Mouse (Mus musculus) liver, embryonic 15.5 days (tissue): ENCODE measurements around the gene Aacs. TPM values are rescaled to one million over a fixed set of nuclear protein-coding genes. Genes with fewer than 3 reads are reported as not detected.
"Not testable (repeated sequence)": the region's sequence is repeated elsewhere in the genome, so short reads cannot be mapped to it uniquely, and the experiment has no call there.

Experiments
- ATAC-seq: fragments of 200-750 bp; cut with Nextera tagmentation; 2 replicates; pipeline ENCODE4 v1.8.0; 2017; ENCODE audit warnings: moderate number of reproducible peaks, mild to moderate bottlenecking, moderate library complexity; ENCODE audit not compliant: insufficient read depth
- H3K27ac ChIP-seq: fragments of 300-500 bp; sonication (generic); replicated peaks from 2 replicates; pipeline ENCODE4 v1.5.1; 2015; ENCODE audit warnings: mild to moderate bottlenecking, inconsistent platforms
- H3K27me3 ChIP-seq: fragments of 300-500 bp; sonication (generic); 2 replicates; pipeline ENCODE4 v1.6.1; 2015; ENCODE audit warnings: mild to moderate bottlenecking, inconsistent platforms
- H3K36me3 ChIP-seq: fragments of 300-500 bp; sonication (generic); replicated peaks from 2 replicates; pipeline ENCODE4 v1.6.1; 2015; ENCODE audit warnings: moderate library complexity, mild to moderate bottlenecking, inconsistent platforms
- H3K4me1 ChIP-seq: fragments of 300-500 bp; sonication (generic); replicated peaks from 2 replicates; pipeline ENCODE4 v1.6.1; 2015; ENCODE audit warnings: inconsistent platforms
- H3K4me2 ChIP-seq: fragments of 300-500 bp; sonication (generic); 2 replicates; pipeline ENCODE4 v1.6.1; 2015; ENCODE audit warnings: moderate library complexity, mild to moderate bottlenecking, inconsistent platforms
- H3K4me3 ChIP-seq: fragments of 300-500 bp; sonication (generic); replicated peaks from 2 replicates; pipeline ENCODE4 v1.5.1; 2015; ENCODE audit warnings: mild to moderate bottlenecking, inconsistent platforms
- H3K9ac ChIP-seq: fragments of 300-500 bp; sonication (generic); 2 replicates; pipeline ENCODE4 v1.6.1; 2015; ENCODE audit warnings: moderate library complexity, mild to moderate bottlenecking, inconsistent platforms
- H3K9me3 ChIP-seq: fragments of 300-500 bp; sonication (generic); replicated peaks from 2 replicates; pipeline ENCODE4 v1.6.1; 2016; ENCODE audit warnings: inconsistent platforms
- WGBS: fragments of 180-500 bp; shearing (Covaris S2); methylation state at CpG from one replicate; pipeline ENCODE4 v1.1.7; 2015; ENCODE audit warnings: mixed read lengths; ENCODE audit not compliant: insufficient replicate concordance; 5-methylcytosine and 5-hydroxymethylcytosine counted together
- polyA plus RNA-seq: library from polyadenylated mRNA; unstranded; fragments of >200 nt; fragmentation: Nextera tagmentation; extraction: Ambion mirVana; gene quantifications from 2 replicates; pipeline ENCODE4 v1.2.1, GENCODE M21; 2015

The Aacs gene
- polyA plus RNA-seq: 18.7 and 20.1 TPM in 2 replicates

DNA sequence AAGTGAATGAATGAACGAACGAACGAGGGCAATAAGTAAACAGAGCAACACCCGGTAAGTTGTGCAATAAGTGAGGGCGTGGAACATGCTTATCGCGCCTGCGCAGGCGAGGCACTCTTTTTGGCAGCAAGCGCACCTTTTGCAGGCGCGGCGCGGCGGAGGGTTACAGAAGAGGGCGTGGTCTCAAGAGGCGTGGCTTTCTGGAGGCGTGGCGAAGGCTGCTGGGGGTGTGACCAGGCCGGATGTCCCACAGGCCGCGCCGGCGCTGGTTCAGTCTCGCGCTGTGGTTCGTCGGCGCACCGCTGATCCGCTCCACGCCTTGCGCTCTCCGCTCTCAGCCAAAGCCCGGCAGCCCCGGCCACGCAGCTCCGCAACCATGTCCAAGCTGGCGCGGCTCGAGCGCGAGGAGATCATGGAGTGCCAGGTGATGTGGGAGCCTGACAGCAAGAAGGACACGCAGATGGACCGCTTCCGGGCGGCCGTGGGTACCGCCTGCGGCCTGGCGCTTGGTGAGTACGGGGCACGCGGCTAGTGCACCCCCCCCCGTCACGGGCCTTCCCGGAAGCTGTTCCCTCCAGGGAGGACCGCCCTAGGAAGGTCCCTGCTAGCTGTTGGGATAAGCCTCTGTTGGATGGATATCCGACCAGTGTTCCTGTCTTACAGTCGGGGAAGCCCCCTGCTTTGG, at the start of gene Aacs:
TSS of gene Aacs (plus strand) at position 214 of the 685 bp plus-strand sequence.
- under 1% methylated on average over 60 of the region's 60 CpGs for WGBS
- Histone ChIP-seq H3K4me1 (peaks cover 53% of the 10 kb centered on the region), H3K27me3 (no peaks in the 10 kb centered on the region), H3K9me3 (no peaks in the 10 kb centered on the region), H3K4me3 (peak within 1 kb of the TSS; percentile 71), H3K36me3 (no peaks in the 10 kb centered on the region), H3K9ac (peak within 1 kb of the TSS; percentile 75), H3K27ac (peak within 1 kb of the TSS; percentile 88), H3K4me2 (peak within 1 kb of the TSS; percentile 95)
- ATAC-seq: peak; percentile 89

DNA sequence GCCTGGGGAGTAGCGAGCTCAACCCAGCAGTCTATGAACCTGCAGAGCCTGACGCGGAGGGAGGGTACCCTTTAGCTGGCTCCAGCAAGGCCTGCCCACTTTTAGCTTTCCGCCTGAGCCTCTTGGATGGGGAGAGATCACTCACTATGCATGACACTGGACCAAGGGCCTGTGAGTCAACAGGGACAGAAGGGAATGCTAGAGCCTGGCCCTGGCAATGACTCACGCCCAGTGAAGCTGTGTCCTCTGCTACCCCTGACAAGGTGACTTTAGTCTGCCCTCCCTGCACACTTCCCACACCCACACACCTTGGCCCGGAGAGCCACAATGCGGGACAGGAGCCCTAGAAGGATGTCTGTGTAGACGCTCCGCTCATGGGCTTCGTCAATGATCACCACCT, 49.3 kb upstream of the Aacs start:
- 81% methylated on average over 10 of the region's 10 CpGs for WGBS
- Histone ChIP-seq H3K9ac (no peak overlapping the region), H3K9me3 (no peaks in the 10 kb centered on the region), H3K27me3 (no peaks in the 10 kb centered on the region), H3K4me1 (no peaks in the 10 kb centered on the region), H3K4me2 (no peak overlapping the region), H3K4me3 (no peak overlapping the region), H3K27ac (no peak overlapping the region), H3K36me3 (peaks cover 99% of the 10 kb centered on the region)
- no peak for ATAC-seq

DNA sequence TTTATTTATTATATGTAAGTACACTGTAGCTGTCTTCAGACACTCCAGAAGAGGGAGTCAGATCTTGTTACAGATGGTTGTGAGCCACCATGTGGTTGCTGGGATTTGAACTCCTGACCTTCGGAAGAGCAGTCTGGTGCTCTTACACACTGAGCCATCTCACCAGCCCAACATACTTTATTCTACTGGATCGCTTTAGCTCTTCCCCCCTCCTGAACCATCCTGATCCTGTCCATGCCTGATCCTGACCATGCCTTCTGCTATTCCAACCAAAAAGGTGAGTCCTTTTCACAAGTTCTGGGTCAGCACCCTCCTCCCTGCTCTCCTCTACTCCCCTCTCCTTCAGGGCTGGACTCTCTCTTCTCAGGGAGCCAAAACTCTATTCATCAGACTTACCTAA, 43.3 kb upstream of the Aacs start:
- ATAC-seq, H3K9ac ChIP-seq, H3K27ac ChIP-seq, H3K27me3 ChIP-seq, H3K9me3 ChIP-seq: not testable (repeated sequence)
- 80% methylated on average over 2 of the region's 2 CpGs for WGBS
- Histone ChIP-seq H3K4me1 (peaks cover 28% of the 10 kb centered on the region), H3K4me3 (peak overlapping the region; percentile 88; the same call in 1 of the 2 replicates), H3K4me2 (peak overlapping the region; percentile 100), H3K36me3 (peaks cover 42% of the 10 kb centered on the region)

DNA sequence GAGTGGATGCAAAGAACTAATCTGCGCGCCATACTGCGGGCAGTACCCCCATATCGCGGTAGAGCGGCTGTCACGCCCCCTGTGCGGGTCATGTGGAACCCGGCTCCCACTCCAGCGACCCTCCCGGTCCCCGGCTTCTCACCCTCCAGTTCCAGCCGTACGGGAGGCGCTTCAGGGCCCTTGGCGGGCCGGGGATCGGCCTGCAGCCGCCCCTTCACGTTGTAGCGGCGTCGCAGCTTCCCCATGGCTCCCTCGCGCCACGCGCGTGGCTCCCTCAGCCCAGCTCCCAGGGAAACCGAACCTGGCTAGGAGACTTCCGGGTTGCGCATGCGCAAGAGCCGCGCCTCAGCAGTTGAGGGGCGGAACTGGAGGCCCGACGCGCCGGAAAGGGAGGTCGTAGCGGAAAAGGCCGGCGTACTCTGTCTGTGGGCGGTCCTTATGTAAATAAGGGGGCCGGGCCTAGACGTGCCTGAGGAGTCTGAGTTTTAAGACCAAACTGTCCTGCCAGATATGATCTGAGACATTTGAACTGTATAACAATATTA, 41.7 kb upstream of the Aacs start, which contains the start of gene Dhx37:
TSS of gene Dhx37 (minus strand) at position 329 of the 545 bp plus-strand sequence.
- H3K27me3 ChIP-seq: no peaks in the 10 kb centered on the region
- H3K4me1 ChIP-seq: peaks cover 28% of the 10 kb centered on the region
- peak within 1 kb of the TSS; percentile 81 for H3K27ac ChIP-seq
- peak within 1 kb of the TSS; percentile 88 for H3K4me3 ChIP-seq
- peak within 1 kb of the TSS; percentile 100 for H3K4me2 ChIP-seq
- peaks cover 26% of the 10 kb centered on the region for H3K36me3 ChIP-seq
- no peaks in the 10 kb centered on the region for H3K9me3 ChIP-seq
- ATAC-seq: peak; percentile 97
- H3K9ac ChIP-seq: peak within 1 kb of the TSS; percentile 90
- under 1% methylated on average over 46 of the region's 46 CpGs for WGBS

DNA sequence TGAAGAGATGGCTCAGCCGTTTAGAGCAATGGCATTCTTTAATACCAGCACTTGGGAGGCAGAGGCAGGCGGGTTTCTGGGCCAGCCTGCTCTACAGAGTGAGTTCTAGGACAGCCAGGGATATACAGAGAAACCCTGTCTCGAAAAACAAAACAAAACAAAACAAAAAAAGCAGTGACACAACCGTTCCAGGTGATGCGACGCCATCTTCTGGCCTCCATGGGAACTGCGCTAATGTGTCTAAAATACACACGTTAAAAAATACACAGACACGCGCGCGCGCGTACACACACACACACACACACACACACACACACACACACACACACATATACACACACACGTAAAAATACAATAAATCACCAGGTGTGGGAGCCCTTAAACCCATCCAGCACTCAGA, 41.3 kb upstream of the Aacs start:
- Histone ChIP-seq H3K4me1 (peaks cover 33% of the 10 kb centered on the region), H3K4me2 (peak overlapping the region; percentile 100), H3K36me3 (peaks cover 22% of the 10 kb centered on the region), H3K27ac (peak overlapping the region; percentile 81), H3K4me3 (peak overlapping the region; percentile 88)
- not testable (repeated sequence) for ATAC-seq, H3K9ac ChIP-seq, H3K27me3 ChIP-seq, H3K9me3 ChIP-seq
- 50% methylated on average over 15 of the region's 15 CpGs for WGBS

DNA sequence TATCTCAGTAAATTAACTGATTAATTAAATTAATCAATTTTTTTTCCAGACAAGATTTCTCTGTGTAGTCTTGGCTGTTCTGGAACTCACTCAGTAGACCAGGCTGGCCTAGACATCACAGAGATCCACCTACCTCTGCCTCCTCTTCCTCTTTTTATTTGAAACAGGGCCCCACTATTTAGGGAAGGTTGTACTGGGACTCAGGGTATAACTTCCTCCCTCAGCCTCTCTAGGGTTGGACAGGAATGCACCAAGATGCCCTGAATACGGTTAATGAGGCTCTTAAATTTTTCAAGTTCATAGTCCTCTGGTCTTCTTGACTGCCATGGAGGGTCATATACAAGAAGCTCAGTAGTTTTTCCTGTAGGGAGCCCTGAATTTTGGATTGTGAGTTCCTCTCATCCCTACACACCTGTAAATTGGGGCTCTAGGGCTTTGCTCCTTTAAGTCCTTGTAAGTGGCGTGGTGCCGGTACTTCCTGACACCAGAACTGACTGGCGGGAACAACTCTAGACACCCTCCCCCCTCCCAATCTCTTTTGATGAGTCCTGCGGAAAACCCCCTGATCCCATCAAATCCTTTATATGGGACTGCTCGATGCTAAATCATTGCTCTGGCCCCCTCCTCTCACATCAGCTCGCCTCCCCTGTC, 34.9 kb upstream of the Aacs start:
- ATAC-seq: peak; percentile 13; the same call in 1 of the 2 replicates

DNA sequence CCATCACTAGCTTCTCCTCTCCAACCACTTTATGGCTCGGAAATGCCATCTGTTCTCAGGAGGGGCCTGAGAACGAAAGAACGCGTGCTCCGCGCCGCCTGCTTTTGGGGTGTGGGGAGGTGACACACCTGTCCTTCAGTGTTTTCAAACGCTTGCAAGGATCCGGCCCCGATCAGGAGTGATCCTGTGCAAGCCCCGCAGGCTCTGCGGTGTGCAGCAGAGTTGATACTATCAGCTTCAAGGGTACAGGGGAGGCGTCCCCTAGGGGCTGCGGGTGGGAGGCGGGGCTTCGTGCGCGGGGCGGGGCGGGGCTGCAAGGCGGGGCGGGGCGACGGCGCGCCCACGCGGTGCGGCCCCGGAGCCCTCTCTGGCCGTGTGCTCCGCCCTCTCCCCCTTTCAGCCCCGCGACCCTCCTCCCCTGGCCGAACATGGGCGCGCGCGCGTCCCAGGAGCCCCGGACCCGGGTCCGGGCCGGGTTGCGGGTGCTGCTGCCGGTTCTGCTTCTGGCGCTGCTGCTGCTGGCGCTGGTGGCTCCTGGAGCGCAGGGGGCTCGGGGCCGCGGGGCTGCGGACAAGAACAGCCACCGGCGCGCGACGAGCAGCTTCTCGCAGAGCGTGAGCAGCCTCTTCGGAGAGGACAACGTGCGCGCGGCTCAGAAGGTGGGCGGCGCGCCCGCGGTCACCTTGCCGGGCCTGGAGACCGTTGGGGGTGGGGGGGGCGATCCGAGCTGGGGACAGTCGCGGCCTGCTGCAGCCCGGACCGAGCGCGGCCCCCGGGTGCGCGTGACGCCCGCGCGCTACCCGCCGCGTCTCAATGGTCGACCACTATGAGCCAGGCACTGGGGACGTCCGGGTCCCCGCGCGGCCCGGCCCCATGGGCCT, 34.1 kb upstream of the Aacs start, which contains the start of gene Bri3bp:
TSS of gene Bri3bp (plus strand) at position 335 of the 881 bp plus-strand sequence.
- Histone ChIP-seq H3K4me3 (peak within 1 kb of the TSS; percentile 91), H3K4me1 (peaks cover 60% of the 10 kb centered on the region), H3K9me3 (no peaks in the 10 kb centered on the region), H3K4me2 (peak within 1 kb of the TSS; percentile 100), H3K9ac (peak within 1 kb of the TSS; percentile 88), H3K27ac (peak within 1 kb of the TSS; percentile 78), H3K27me3 (no peaks in the 10 kb centered on the region), H3K36me3 (0 out of 2 replicates have a peak, but pooled peaks cover 7% of the 10 kb centered on the region)
- under 1% methylated on average over 96 of the region's 97 CpGs for WGBS
- ATAC-seq: peak; percentile 88

More for the DNA sequence above, 34.9 kb upstream of the Aacs start:
- H3K9me3 ChIP-seq: no peaks in the 10 kb centered on the region
- 0 out of 2 replicates have a peak, but pooled peaks cover 7% of the 10 kb centered on the region for H3K36me3 ChIP-seq
- H3K27me3 ChIP-seq: no peaks in the 10 kb centered on the region
- H3K27ac ChIP-seq: peak overlapping the region; percentile 64
- WGBS: 2% methylated on average over 7 of the region's 7 CpGs
- peak overlapping the region; percentile 88 for H3K9ac ChIP-seq
- H3K4me1 ChIP-seq: peaks cover 53% of the 10 kb centered on the region
- peak overlapping the region; percentile 91 for H3K4me3 ChIP-seq
- H3K4me2 ChIP-seq: peak overlapping the region; percentile 100

DNA sequence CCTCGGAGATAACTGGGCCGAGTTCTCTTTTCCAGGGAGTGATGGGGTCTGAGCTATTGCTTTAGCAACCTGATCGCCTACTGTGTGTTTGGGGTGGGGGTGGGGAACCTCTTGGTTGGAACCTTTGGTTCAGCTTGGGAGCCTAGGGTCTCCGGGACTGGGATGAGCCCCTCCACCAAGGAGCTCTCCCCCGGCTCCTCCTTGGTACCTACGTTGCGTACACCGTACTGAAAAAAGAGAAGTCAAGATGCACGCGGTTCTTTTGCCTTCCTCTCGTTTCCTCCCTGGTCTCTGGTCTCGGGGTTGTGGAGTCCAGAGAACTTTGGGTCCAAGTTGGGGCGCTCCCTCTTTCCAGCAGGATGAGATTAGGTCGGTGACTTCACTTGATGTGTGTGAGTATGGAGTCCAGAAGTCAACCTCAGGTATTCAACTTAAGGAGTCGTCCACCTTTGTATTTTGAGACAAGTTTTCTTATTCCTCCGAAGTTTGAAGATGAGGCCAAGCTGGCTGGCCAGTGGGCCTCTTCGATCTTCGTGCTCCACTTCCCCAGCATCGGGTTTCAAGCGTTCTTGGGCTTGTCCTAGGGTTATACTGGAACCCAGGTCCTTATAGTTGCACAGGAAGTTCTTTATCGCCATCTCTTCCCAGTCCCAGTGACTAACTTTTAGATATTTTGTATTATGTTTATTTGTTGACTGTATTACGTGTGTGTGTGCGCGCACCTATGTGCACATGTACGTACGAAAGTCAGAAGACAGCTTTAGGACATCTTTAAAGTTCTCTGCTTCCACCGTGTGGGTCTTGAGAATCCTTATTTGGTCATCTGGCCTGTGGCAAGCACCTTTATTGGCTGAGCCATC, 33.2 kb upstream of the Aacs start:
- Histone ChIP-seq H3K9ac (peak overlapping the region; percentile 88), H3K27ac (peak overlapping the region; percentile 78), H3K9me3 (no peaks in the 10 kb centered on the region), H3K4me2 (peak overlapping the region; percentile 100), H3K4me1 (peaks cover 61% of the 10 kb centered on the region), H3K4me3 (peak overlapping the region; percentile 91), H3K27me3 (no peaks in the 10 kb centered on the region), H3K36me3 (0 out of 2 replicates have a peak, but pooled peaks cover 7% of the 10 kb centered on the region)
- WGBS: 13% methylated on average over 27 of the region's 27 CpGs
- ATAC-seq: no peak

DNA sequence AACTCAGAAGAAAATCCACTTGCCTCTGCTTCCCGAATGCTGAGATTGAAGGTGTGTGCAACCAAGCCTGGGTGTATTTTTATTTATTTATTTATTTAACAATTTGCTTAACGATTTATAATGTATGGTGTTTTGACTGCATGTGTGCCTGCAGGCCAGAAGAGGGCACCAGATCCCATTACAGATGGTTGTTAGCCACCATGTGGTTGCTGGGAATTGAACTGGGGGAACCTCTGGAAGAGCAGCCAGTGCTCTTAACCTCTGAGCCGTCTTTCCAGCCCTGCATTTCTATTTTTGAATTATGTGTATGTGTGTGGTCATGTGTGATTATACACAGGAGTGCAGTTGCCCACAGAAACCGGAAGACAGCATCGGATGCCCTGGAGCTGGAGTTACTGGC, 32.3 kb upstream of the Aacs start:
- WGBS: 65% methylated on average over 5 of the region's 5 CpGs
- H3K4me1 ChIP-seq: peaks cover 69% of the 10 kb centered on the region
- no peaks in the 10 kb centered on the region for H3K9me3 ChIP-seq
- H3K4me2 ChIP-seq: no peak overlapping the region
- H3K4me3 ChIP-seq: no peak overlapping the region
- H3K9ac ChIP-seq: no peak overlapping the region
- no peak overlapping the region for H3K27ac ChIP-seq
- ATAC-seq: no peak
- H3K36me3 ChIP-seq: 0 out of 2 replicates have a peak, but pooled peaks cover 7% of the 10 kb centered on the region
- no peaks in the 10 kb centered on the region for H3K27me3 ChIP-seq

DNA sequence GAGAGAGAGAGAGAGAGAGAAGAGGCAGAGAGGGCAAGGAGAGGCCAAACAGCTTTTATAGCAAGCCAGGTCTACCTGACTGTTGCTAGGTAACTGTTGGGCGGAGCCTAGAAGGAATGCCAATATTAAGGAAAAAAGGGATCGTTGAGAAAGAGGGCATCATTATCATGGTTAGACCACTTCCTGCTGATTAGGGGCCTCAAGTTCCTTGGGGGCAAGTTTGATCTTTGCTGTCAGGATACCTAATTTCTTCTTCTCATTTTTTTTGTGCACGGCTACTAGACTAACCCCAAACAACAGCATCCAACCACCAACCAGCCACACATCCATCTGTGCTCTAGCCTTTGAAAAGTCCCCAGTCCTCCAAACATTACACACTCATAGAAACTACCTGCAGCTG, 31.7 kb upstream of the Aacs start:
- ATAC-seq: no peak
- Histone ChIP-seq H3K9ac (no peak overlapping the region), H3K36me3 (0 out of 2 replicates have a peak, but pooled peaks cover 7% of the 10 kb centered on the region), H3K4me3 (no peak overlapping the region), H3K9me3 (no peaks in the 10 kb centered on the region), H3K4me2 (no peak overlapping the region), H3K27me3 (no peaks in the 10 kb centered on the region), H3K27ac (no peak overlapping the region), H3K4me1 (peaks cover 75% of the 10 kb centered on the region)
- 36% methylated on average over 3 of the region's 3 CpGs for WGBS
